Mouse (Mus musculus): Measurements from ENCODE around the gene Slc17a8. TPM values are rescaled to one million over a fixed set of nuclear protein-coding genes. Genes with fewer than 3 reads are reported as not detected.

The Slc17a8 gene
- total and polyA plus RNA-seq, 3 experiments = not detected

DNA sequence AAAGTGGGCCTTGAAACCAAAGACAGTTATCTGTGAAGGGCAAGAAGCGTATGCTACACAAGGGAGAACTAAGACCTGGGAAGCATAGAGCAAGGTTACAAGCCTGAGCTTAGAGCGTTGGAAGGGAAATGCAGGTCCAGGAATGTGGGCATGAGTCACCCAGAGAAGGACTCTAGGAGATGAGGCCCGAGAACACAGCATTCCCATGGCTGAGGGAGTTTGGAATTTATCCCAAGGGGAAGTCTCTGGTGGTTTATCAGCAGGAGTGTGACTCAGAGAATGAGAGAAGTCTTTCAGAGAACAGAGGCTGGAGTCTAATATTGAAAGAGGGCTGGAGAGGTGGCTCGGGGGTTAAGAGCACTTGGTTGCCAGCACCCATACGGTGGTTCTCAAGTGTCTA lies 94.0 kb downstream of the Slc17a8 start:
- H3K36me3 ChIP-seq (ENCODE audit: control insufficient read depth in 1 of 2, insufficient read depth in 2 of 2, low read length in 2 of 2) = peaks cover 0 to 2% of the 10 kb centered on the region in 2 experiments; a peak in 2 of 4 replicates
- no peaks in the 10 kb centered on the region for H3K9me3 ChIP-seq (replicated peaks; ENCODE audit: insufficient read depth, low read length)
- TF ChIP-seq NELFE (IDR thresholded peaks at IDR 0.05; ENCODE audit: low read depth, low read length) (no peak), UBTF (IDR thresholded peaks at IDR 0.05; ENCODE audit: borderline replicate concordance, insufficient read depth, low read depth, low read length) (no peak), RAD21 (IDR thresholded peaks at IDR 0.05; ENCODE audit: low read depth, low read length) (no peak), ZC3H11A (IDR thresholded peaks at IDR 0.05; ENCODE audit: low read depth, low read length) (no peak), TAL1 (IDR thresholded peaks at IDR 0.05; ENCODE audit: low read length) (no peak)
- no peaks in the 10 kb centered on the region for H3K27me3 ChIP-seq (ENCODE audit: control insufficient read depth in 1 of 2, insufficient read depth in 2 of 2, low read length in 2 of 2)
- no peaks in the 10 kb centered on the region for H3K79me2 ChIP-seq (ENCODE audit: control insufficient read depth, insufficient read depth, low read length, poor library complexity)
- no peak overlapping the region for H3K4me3 ChIP-seq (ENCODE audit: control insufficient read depth in 1 of 2, insufficient read depth in 1 of 2, low read depth in 2 of 2, low read length in 2 of 2)
- no peak for DNase-seq (ENCODE audit: low read depth, low spot score)
- no peak overlapping the region for H3K27ac ChIP-seq (ENCODE audit: control insufficient read depth, low read depth, low read length)
- peaks cover 0 to under 1% of the 10 kb centered on the region in 2 experiments; a peak in 1 of 4 replicates for H3K4me1 ChIP-seq (ENCODE audit: control insufficient read depth in 1 of 2, insufficient read depth in 2 of 2, low read length in 2 of 2)
- H3K9ac ChIP-seq (ENCODE audit: control insufficient read depth, low read depth, low read length, poor library complexity, severe bottlenecking) = no peak overlapping the region

DNA sequence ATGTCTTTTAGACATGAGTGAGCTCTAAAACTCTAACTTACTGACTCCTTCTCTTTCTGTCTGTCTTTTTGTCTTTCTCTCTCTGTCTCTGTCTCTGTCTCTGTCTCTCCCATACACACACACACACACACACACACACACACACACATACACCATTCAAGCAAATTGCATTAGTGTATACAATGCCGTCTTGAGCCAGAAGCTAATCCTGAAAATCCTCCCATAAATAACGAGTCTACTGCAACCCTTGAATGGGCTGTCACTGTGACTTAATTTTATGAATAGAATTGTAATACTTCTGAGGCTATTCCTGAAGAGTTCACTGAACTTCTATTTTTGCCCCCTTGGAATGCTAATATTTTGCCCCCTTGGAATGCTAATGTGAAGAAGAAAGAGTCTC lies 95.2 kb downstream of the Slc17a8 start:
- Histone ChIP-seq H3K27ac (ENCODE audit: control insufficient read depth, low read depth, low read length) (no peak overlapping the region), H3K79me2 (ENCODE audit: control insufficient read depth, insufficient read depth, low read length, poor library complexity) (no peaks in the 10 kb centered on the region), H3K4me3 (ENCODE audit: control insufficient read depth in 1 of 2, insufficient read depth in 1 of 2, low read depth in 2 of 2, low read length in 2 of 2) (no peak overlapping the region), H3K27me3 (ENCODE audit: control insufficient read depth in 1 of 2, insufficient read depth in 2 of 2, low read length in 2 of 2) (no peaks in the 10 kb centered on the region), H3K4me1 (ENCODE audit: control insufficient read depth in 1 of 2, insufficient read depth in 2 of 2, low read length in 2 of 2) (peaks cover 3 to 5% of the 10 kb centered on the region in 2 experiments; a peak in 2 of 4 replicates), H3K36me3 (ENCODE audit: control insufficient read depth in 1 of 2, insufficient read depth in 2 of 2, low read length in 2 of 2) (peaks cover 0 to 3% of the 10 kb centered on the region in 2 experiments; a peak in 2 of 4 replicates), H3K9me3 (replicated peaks; ENCODE audit: insufficient read depth, low read length) (no peaks in the 10 kb centered on the region), H3K9ac (ENCODE audit: control insufficient read depth, low read depth, low read length, poor library complexity, severe bottlenecking) (no peak overlapping the region)
- no peak for DNase-seq (ENCODE audit: low read depth, low spot score)
- no peak for TF ChIP-seq USF2 (IDR thresholded peaks at IDR 0.05; ENCODE audit: borderline replicate concordance in 1 of 2, insufficient read depth in 1 of 2, low read depth in 1 of 2, low read length in 2 of 2)
- TF ChIP-seq HCFC1 (IDR thresholded peaks at IDR 0.05; ENCODE audit: low read depth, low read length) = no peak
- TF ChIP-seq CTCF (IDR thresholded peaks at IDR 0.05 in 2 of 3, conservative IDR thresholded peaks at IDR 0.05 in 1 of 3; ENCODE audit: control insufficient read depth in 1 of 3, insufficient read depth in 1 of 3, low read depth in 2 of 3, low read length in 3 of 3, poor library complexity in 1 of 3, severe bottlenecking in 1 of 3) = no peak
- TF ChIP-seq NELFE (IDR thresholded peaks at IDR 0.05; ENCODE audit: low read depth, low read length) = no peak
- no peak for TF ChIP-seq GABPA (IDR thresholded peaks at IDR 0.05; ENCODE audit: low read depth, low read length)
- TF ChIP-seq KAT2A (conservative IDR thresholded peaks at IDR 0.05; ENCODE audit: low read depth, low read length) = no peak
- no peak for TF ChIP-seq POLR2AphosphoS2 (IDR thresholded peaks at IDR 0.05; ENCODE audit: low read length)
- TF ChIP-seq MYB (IDR thresholded peaks at IDR 0.05; ENCODE audit: low read depth, low read length) = no peak
- TF ChIP-seq ZC3H11A (IDR thresholded peaks at IDR 0.05; ENCODE audit: low read depth, low read length) = no peak
- TF ChIP-seq RCOR1 (IDR thresholded peaks at IDR 0.05; ENCODE audit: low read depth, low read length) = no peak
- no peak for TF ChIP-seq MAFK (IDR thresholded peaks at IDR 0.05; ENCODE audit: borderline replicate concordance, low read depth, low read length)

Other genes with a start within 250 kb of the Slc17a8 start
- 2.9 and 3.4 TPM in 2 replicates for gene Gas2l3, start 177.3 kb downstream of the Slc17a8 start, total RNA-seq (2012; rRNA removed)
- gene Gas2l3, start 177.3 kb downstream of the Slc17a8 start, polyA plus RNA-seq (2012; ENCODE audit: insufficient read depth in 1 of 2, insufficient read length in 2 of 2, low read depth in 1 of 2, low replicate concordance in 2 of 2, missing spikeins in 1 of 2) = 1 to 10 TPM in 1 of 2 experiments, not detected in 1; 3.7 TPM
- not detected in 2 replicates for gene Nr1h4, start 87.7 kb downstream of the Slc17a8 start, total RNA-seq (2012; rRNA removed)
- not detected for gene Nr1h4, start 87.7 kb downstream of the Slc17a8 start, polyA plus RNA-seq (2012; ENCODE audit: insufficient read depth in 1 of 2, insufficient read length in 2 of 2, low read depth in 1 of 2, low replicate concordance in 2 of 2, missing spikeins in 1 of 2)
- gene Scyl2, start 65.0 kb upstream of the Slc17a8 start, total RNA-seq (2012; rRNA removed) = 19.8 and 21.8 TPM in 2 replicates
- 10 to 100 TPM in 1 of 2 experiments, not detected in 1; 27.9 TPM for gene Scyl2, start 65.0 kb upstream of the Slc17a8 start, polyA plus RNA-seq (2012; ENCODE audit: insufficient read depth in 1 of 2, insufficient read length in 2 of 2, low read depth in 1 of 2, low replicate concordance in 2 of 2, missing spikeins in 1 of 2)
- gene Actr6, start 111.0 kb upstream of the Slc17a8 start, total RNA-seq (2012; rRNA removed) = 14.4 and 14.6 TPM in 2 replicates
- 100 to 1,000 TPM in 1 of 2 experiments, 10 to 100 TPM in 1; 15.3 to 414 TPM for gene Actr6, start 111.0 kb upstream of the Slc17a8 start, polyA plus RNA-seq (2012; ENCODE audit: insufficient read depth in 1 of 2, insufficient read length in 2 of 2, low read depth in 1 of 2, low replicate concordance in 2 of 2, missing spikeins in 1 of 2)
- 26.0 and 29.4 TPM in 2 replicates for gene Uhrf1bp1l, start 123.7 kb upstream of the Slc17a8 start, total RNA-seq (2012; rRNA removed)
- gene Uhrf1bp1l, start 123.7 kb upstream of the Slc17a8 start, polyA plus RNA-seq (2012; ENCODE audit: insufficient read depth in 1 of 2, insufficient read length in 2 of 2, low read depth in 1 of 2, low replicate concordance in 2 of 2, missing spikeins in 1 of 2) = 10 to 100 TPM; 23.7 to 44.8 TPM